Mouse (Mus musculus) embryonic facial prominence, embryonic 10.5 days (tissue): ENCODE results near the gene Galnt18. TPM values are rescaled to one million over a fixed set of nuclear protein-coding genes. Genes with fewer than 3 reads are reported as not detected.

Experiments
- DNase-seq: peaks from one replicate; pipeline ENCODE4 v3.0.0-alpha.2; 2017; ENCODE audit warnings: low spot score
- H3K27ac ChIP-seq: fragments of 300-500 bp; sonication (generic); replicated peaks from 2 replicates; pipeline ENCODE4 v1.5.1; 2016; ENCODE audit warnings: mild to moderate bottlenecking
- H3K27me3 ChIP-seq: fragments of 300-500 bp; sonication (generic); replicated peaks from 2 replicates; pipeline ENCODE4 v1.6.1; 2016; ENCODE audit warnings: low read depth, mild to moderate bottlenecking; ENCODE audit not compliant: poor library complexity, severe bottlenecking
- H3K36me3 ChIP-seq: fragments of 300-500 bp; sonication (generic); replicated peaks from 2 replicates; pipeline ENCODE4 v1.6.1; 2016; ENCODE audit warnings: mild to moderate bottlenecking, moderate library complexity
- H3K4me1 ChIP-seq: fragments of 300-500 bp; sonication (generic); 2 replicates; pipeline ENCODE4 v1.6.1; 2016
- H3K4me3 ChIP-seq: fragments of 300-500 bp; sonication (generic); 2 replicates; pipeline ENCODE4 v1.5.1; 2016; ENCODE audit warnings: mild to moderate bottlenecking, moderate library complexity
- H3K9me3 ChIP-seq: fragments of 300-500 bp; sonication (generic); 2 replicates; pipeline ENCODE4 v1.6.1; 2016; ENCODE audit warnings: mild to moderate bottlenecking
- WGBS: fragments of 180-500 bp; shearing (Covaris S2); methylation state at CpG from one replicate; pipeline ENCODE4 v1.1.7; 2016; 5-methylcytosine and 5-hydroxymethylcytosine counted together
- polyA plus RNA-seq: library from polyadenylated mRNA; unstranded; fragments of >200 nt; fragmentation: Nextera tagmentation; extraction: Ambion mirVana; gene quantifications from 2 replicates; pipeline ENCODE4 v1.2.1, GENCODE M21; 2016

Gene Galnt18
- polyA plus RNA-seq, 1 experiment from 2014 or later: 9.9 TPM

DNA sequence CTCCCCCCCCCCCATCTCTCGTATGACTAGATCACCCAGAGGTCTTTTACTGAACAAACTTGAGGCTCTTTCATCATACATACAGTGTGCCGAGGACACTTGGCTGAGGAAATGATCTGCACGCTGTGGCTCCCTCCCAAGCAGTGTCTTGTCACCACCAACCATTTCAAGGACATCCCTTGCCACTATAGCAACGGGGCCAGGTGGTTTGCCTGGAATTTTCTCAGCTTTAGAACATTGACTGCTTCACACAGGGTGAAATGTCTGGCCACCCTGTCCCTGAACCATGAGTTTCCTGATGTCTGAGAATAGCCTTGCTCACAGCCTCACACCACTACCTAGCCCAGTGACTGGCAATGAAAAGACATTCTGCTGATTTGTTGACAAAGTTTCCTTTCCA lies 176.6 kb downstream of the Galnt18 start:
- Histone ChIP-seq H3K27ac (no peak overlapping the region), H3K4me1 (peaks cover 13% of the 10 kb centered on the region), H3K27me3 (no peaks in the 10 kb centered on the region), H3K4me3 (no peak overlapping the region), H3K9me3 (no peaks in the 10 kb centered on the region), H3K36me3 (no peaks in the 10 kb centered on the region)
- DNase-seq: no peak
- 84% methylated on average over 4 of the region's 4 CpGs for WGBS

DNA sequence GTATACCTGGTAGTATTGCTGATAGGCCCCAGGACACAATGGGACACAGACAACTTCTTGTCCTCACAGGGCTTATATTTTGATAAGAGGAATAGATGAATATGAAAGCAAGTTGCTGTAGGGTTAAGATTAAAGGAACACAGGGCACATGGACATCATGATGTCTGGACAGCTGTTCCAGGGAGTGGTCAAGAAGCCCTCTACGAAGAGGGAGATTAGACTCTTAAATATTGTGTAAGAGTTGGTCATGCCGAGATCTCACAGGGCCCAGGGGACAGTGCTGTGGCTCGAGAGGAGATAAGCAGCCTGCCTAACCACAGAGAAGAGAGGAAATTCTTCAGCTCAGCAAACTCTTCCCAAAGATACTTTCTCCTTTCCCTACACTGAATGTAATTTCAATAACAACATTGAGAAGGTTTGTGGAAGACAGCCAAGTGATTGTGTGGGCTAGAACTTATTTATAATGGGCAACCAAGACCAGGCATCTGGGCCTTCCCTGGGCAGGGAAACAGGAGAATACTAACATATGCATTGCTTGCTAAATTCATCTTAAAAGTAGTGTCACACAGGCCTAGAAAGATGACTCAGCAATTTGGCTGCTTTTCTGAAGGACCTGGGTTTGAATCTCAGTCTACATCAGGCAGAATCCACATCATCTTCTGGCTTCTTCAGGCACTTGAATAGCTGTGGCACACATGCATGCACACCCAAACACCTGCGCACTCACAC lies 178.3 kb downstream of the Galnt18 start:
- Histone ChIP-seq H3K4me3 (no peak overlapping the region), H3K9me3 (no peaks in the 10 kb centered on the region), H3K27me3 (no peaks in the 10 kb centered on the region), H3K4me1 (peaks cover 13% of the 10 kb centered on the region), H3K36me3 (no peaks in the 10 kb centered on the region), H3K27ac (no peak overlapping the region)
- no peak for DNase-seq
- WGBS: 79% methylated on average over 4 of the region's 4 CpGs

DNA sequence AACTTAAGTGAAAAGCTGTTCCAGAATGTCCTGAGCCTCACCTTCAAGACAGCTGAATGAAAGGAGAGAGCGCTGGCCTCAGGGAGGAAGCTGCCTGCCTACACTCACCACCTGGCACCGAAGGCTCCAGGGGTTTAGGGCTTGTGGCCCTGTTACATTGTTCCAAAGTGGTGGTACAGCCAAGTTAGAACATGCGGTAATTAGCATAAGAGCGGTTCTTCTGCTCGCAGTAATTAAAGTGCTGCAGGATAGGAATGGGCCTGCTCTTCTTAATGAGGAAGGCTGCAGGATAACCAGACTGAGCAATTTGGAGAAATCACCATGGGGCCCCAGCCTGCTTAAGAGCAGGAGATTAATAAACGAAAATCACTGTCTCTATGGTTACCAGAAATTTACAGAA lies 179.0 kb downstream of the Galnt18 start:
- H3K27ac ChIP-seq: no peak overlapping the region
- peaks cover 13% of the 10 kb centered on the region for H3K4me1 ChIP-seq
- WGBS: 44% methylated on average over 6 of the region's 6 CpGs
- H3K27me3 ChIP-seq: no peaks in the 10 kb centered on the region
- DNase-seq: peak; percentile 13
- H3K9me3 ChIP-seq: no peaks in the 10 kb centered on the region
- H3K4me3 ChIP-seq: no peak overlapping the region
- no peaks in the 10 kb centered on the region for H3K36me3 ChIP-seq

GRCm38 (mm10) chr7:111593680-111594079 lies 186.1 kb downstream of the Galnt18 start:
- Histone ChIP-seq H3K9me3 (no peaks in the 10 kb centered on the region), H3K27ac (no peak overlapping the region), H3K4me3 (no peak overlapping the region), H3K4me1 (no peaks in the 10 kb centered on the region), H3K27me3 (no peaks in the 10 kb centered on the region), H3K36me3 (no peaks in the 10 kb centered on the region)
- DNase-seq: no peak
- WGBS: 88% methylated on average over 6 of the region's 6 CpGs

GRCm38 (mm10) chr7:111589506-111590125 lies 190.2 kb downstream of the Galnt18 start:
- Histone ChIP-seq H3K27ac (no peak overlapping the region; the same call in 1 of the 2 replicates), H3K36me3 (no peaks in the 10 kb centered on the region), H3K4me1 (no peaks in the 10 kb centered on the region), H3K27me3 (no peaks in the 10 kb centered on the region), H3K4me3 (no peak overlapping the region), H3K9me3 (no peaks in the 10 kb centered on the region)
- 79% methylated on average over 5 of the region's 5 CpGs for WGBS
- no peak for DNase-seq

GRCm38 (mm10) chr7:111588291-111588781 lies 191.4 kb downstream of the Galnt18 start:
- Histone ChIP-seq H3K9me3 (no peaks in the 10 kb centered on the region), H3K36me3 (no peaks in the 10 kb centered on the region), H3K4me3 (no peak overlapping the region), H3K27ac (no peak overlapping the region), H3K4me1 (no peaks in the 10 kb centered on the region), H3K27me3 (no peaks in the 10 kb centered on the region)
- 72% methylated on average over 4 of the region's 4 CpGs for WGBS
- DNase-seq: no peak

DNA sequence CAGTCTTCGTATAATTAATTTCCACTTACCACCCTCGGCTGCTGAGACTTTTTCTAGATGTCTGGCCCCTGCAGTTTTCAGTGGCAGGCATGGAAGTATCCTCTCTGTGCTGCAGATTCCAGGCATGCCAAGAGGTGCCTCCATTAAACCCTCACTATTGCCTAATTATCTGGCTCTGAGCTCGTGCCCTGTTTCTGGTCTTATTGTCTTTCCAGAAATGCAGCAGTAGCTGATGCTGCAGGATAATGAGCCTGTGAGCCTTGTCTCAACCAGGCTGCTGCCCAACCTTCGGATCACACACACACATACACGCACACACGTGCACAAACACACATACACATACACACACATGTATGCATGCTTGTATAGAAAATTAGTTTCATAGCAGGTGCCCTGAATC lies 199.2 kb downstream of the Galnt18 start:
- no peak overlapping the region for H3K27ac ChIP-seq
- no peaks in the 10 kb centered on the region for H3K27me3 ChIP-seq
- H3K4me1 ChIP-seq: no peaks in the 10 kb centered on the region
- WGBS: 76% methylated on average over 6 of the region's 6 CpGs
- H3K9me3 ChIP-seq: no peaks in the 10 kb centered on the region
- no peak for DNase-seq
- H3K36me3 ChIP-seq: no peaks in the 10 kb centered on the region
- no peak overlapping the region for H3K4me3 ChIP-seq

DNA sequence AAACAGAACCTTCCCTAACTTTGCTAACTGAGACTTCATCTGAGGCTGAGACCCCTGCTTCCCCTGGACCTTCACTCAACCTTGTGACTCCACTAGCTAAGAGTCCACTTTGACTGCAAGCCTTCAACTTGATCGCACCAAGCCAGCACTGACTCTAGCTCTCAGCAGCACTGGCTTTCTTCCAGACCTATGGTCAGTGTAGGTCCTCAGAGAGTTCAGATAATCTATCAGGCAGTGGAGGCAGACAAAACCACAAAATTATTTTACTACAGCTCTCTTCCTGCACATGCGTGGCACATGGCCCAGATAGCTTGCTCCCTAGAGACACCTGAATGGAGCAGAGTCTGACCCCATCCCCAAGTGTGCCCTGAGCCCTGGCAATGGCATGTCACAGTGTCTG lies 204.7 kb downstream of the Galnt18 start:
- WGBS: 81% methylated on average over 2 of the region's 2 CpGs
- no peak overlapping the region for H3K27ac ChIP-seq
- no peak for DNase-seq

DNA sequence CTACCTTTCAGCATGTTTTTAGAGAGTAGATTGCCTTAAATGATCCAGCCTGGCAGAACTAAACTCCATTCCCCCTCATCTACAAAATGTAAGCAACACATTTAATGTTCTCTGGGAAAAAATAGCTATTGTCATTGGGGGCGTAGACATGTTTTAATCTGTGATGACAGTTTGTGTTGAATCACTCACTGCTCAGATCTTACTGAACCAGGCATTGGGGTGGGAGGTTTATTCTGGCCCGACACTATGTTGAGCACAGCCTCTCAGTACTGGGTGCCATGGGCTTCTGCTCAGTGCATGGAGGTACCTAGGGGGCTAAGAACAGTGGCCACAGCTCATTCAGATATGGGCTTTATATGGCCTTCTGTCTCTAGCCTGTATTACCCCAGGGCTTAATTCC lies 207.4 kb downstream of the Galnt18 start:
- Histone ChIP-seq H3K4me1 (peaks cover 8% of the 10 kb centered on the region), H3K4me3 (no peak overlapping the region), H3K9me3 (no peaks in the 10 kb centered on the region), H3K36me3 (no peaks in the 10 kb centered on the region), H3K27me3 (no peaks in the 10 kb centered on the region), H3K27ac (no peak overlapping the region)
- WGBS: 94% methylated on average over 2 of the region's 2 CpGs
- DNase-seq: no peak

More for the DNA sequence above, 204.7 kb downstream of the Galnt18 start:
- no peaks in the 10 kb centered on the region for H3K27me3 ChIP-seq
- H3K4me1 ChIP-seq: peaks cover 8% of the 10 kb centered on the region
- no peaks in the 10 kb centered on the region for H3K9me3 ChIP-seq
- H3K36me3 ChIP-seq: no peaks in the 10 kb centered on the region
- H3K4me3 ChIP-seq: no peak overlapping the region

- H3K36me3 ChIP-seq: no peaks in the 10 kb centered on the region
- 87% methylated on average over 6 of the region's 6 CpGs for WGBS
Observed at GRCm38 (mm10) chr7:111566838-111567237, 212.9 kb downstream of the Galnt18 start.

DNA sequence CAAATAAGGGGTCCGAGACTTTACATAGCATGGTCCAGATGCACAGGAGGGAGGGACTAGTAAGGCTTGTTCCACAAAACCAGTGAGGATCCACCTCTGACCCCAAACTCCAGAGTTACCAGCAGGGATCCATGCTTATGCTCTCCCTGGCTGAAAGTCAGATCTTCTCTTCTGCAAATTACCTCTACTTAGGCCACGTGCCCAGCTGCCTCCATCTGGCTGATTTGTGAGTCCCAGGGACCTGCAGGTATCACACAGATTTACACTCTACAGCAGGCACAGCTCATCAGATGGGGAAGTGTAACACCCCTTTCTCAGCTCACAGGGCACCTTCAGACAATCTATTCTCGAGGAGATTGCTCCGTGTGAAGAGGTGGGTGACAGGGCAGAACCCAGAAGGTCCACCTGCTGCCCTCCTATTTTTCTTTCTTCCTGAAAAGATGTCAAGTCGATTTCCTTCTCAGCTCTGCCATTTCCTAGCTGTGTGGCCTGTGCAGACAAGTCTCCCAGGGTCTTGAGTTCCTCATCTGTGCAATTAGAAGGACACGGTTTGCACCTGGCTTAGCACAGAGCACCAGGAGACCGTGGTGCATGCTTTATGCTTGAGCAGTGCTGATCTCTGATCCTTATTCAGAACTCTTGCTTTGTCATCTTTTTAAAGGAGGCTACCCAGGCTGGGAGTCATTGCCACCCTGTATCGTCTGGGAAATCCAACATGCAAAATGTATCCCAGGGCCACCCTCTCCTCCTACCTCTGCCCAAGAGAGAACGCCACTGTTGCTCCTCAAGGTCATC lies 216.3 kb downstream of the Galnt18 start:
- Histone ChIP-seq H3K4me1 (no peaks in the 10 kb centered on the region), H3K9me3 (peaks cover 6% of the 10 kb centered on the region; the same call in 1 of the 2 replicates), H3K36me3 (no peaks in the 10 kb centered on the region), H3K4me3 (no peak overlapping the region), H3K27ac (no peak overlapping the region), H3K27me3 (no peaks in the 10 kb centered on the region)
- no peak for DNase-seq
- 81% methylated on average over 9 of the region's 9 CpGs for WGBS

More at GRCm38 (mm10) chr7:111566838-111567237, 212.9 kb downstream of the Galnt18 start:
- no peaks in the 10 kb centered on the region for H3K4me1 ChIP-seq
- no peak overlapping the region for H3K4me3 ChIP-seq
- H3K27me3 ChIP-seq: no peaks in the 10 kb centered on the region
- H3K9me3 ChIP-seq: no peaks in the 10 kb centered on the region
- DNase-seq: no peak
- H3K27ac ChIP-seq: no peak overlapping the region

- H3K27ac ChIP-seq: no peak overlapping the region
- H3K36me3 ChIP-seq: no peaks in the 10 kb centered on the region
- no peaks in the 10 kb centered on the region for H3K4me1 ChIP-seq
- no peaks in the 10 kb centered on the region for H3K27me3 ChIP-seq
- no peak for DNase-seq
- no peak overlapping the region for H3K4me3 ChIP-seq
- peaks cover 6% of the 10 kb centered on the region; the same call in 1 of the 2 replicates for H3K9me3 ChIP-seq
- 79% methylated on average over 3 of the region's 3 CpGs for WGBS
Observed at GRCm38 (mm10) chr7:111560097-111560496, 219.7 kb downstream of the Galnt18 start.
